Comparison of ENCODE assay signal across 8 mouse cellular contexts in the genomic region with DNA sequence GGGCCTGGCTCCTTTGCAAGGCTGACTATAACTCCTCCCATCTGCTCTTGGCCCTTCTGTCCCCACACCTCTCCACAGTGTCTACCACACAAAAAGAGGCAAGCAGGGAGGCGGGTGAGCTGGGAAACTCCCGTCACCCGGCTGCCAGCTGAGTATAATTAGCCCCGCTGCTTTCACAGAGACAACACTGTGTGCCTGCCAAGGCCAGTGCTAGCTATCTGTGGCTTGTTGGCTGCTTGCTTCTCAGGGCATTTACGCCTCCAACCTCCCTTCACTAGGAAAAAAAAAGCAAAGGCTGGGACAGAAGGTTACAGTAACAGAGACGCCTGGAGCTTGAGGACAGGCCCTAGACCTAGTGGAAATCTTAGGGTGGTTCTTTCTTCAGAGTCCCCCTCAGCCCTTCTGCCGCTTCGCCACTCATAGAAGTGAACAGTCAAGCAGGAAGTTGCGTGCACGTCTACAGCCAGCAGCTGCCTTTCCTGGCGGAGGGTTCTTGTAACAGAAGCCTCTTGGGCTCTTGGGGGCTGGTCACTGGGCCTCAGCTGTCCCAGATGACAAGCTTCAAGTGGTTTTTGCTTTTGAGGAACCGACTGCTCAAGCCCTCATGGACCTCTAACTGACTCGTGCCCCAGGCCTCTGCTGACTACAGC. TPM values are rescaled to one million over a fixed set of nuclear protein-coding genes. Genes with fewer than 3 reads are reported as not detected.
DNase-seq lines count a peak whose midpoint lies in the region; ATAC-seq and TF ChIP-seq lines count a peak whose summit lies in the region.

No protein-coding gene starts in this region.

- no peaks in the 10 kb centered on the region for H3K27me3 ChIP-seq in hindbrain, embryonic 16.5 days (replicated peaks; ENCODE audit: control insufficient read depth, insufficient read depth, low read length)

- 19% methylated on average over 13 of the region's 13 CpGs for WGBS in hindbrain, embryonic 16.5 days

- ATAC-seq in hindbrain, embryonic 16.5 days, result peak; percentile 95

- peak overlapping the region; percentile 2; the same call in 1 of the 2 replicates for H3K4me2 ChIP-seq in hindbrain, embryonic 16.5 days (ENCODE audit: low read length)

- peak overlapping the region; percentile 87 for H3K27ac ChIP-seq in gastrocnemius, adult 2 months
- peak overlapping the region; percentile 85 for H3K27ac ChIP-seq in hindbrain, embryonic 16.5 days (ENCODE audit: low read depth, low read length)

- H3K9me3 ChIP-seq in hindbrain, embryonic 16.5 days (ENCODE audit: control insufficient read depth, low read length), result no peaks in the 10 kb centered on the region

- H3K36me3 ChIP-seq in hindbrain, embryonic 16.5 days (ENCODE audit: control insufficient read depth, insufficient read depth, low read length), result no peaks in the 10 kb centered on the region

- 0 out of 2 replicates have a peak overlapping the region, but pooled peaks have one; percentile 4 for H3K9ac ChIP-seq in hindbrain, embryonic 16.5 days (ENCODE audit: low read depth, low read length)

- peak overlapping the region; percentile 56 for H3K4me3 ChIP-seq in gastrocnemius, adult 2 months
- H3K4me3 ChIP-seq in hindbrain, embryonic 16.5 days (ENCODE audit: low read length), result no peak overlapping the region

- DNase-seq in Muller cell, postnatal 12 days (ENCODE audit: inconsistent ontology term), result peak; percentile 94
- peak; percentile 80 to 81 for DNase-seq in cerebellum, postnatal 36 days
- DNase-seq in gastrocnemius, adult 2 months, result peak; percentile 89
- peak; percentile 80 to 91 for DNase-seq in left cerebral cortex, adult 18-20 months (ENCODE audit: low spot score in 2 of 2)
- peak; percentile 87 for DNase-seq in lung, postnatal 36 days
- DNase-seq in retina, embryonic 14.5 days (ENCODE audit: low spot score), result peak; percentile 65
- DNase-seq in thymus, postnatal 36 days, result peak; percentile 73 to 81

- peaks cover 18% of the 10 kb centered on the region for H3K4me1 ChIP-seq in hindbrain, embryonic 16.5 days (ENCODE audit: control insufficient read depth, insufficient read depth, low read depth, low read length)

- intact Hi-C loops in gastrocnemius, adult 2 months (cut with DNase I), result loop anchor here (2.0 kb wide), 1 partner anchor 44 kb away; no protein-coding TSS in a partner anchor

- TF ChIP-seq CTCF in gastrocnemius, adult 2 months (IDR thresholded peaks at IDR 0.05), result no peak

RNA-seq across cellular contexts. Expression of a gene that starts 45.6 kb away (rescaled TPM):
- total RNA-seq in gastrocnemius, adult 2 months (2021), result 10 to 100 TPM; 26.3 to 66.2 TPM
- polyA plus RNA-seq in hindbrain, embryonic 16.5 days (2015; fragmentation: Nextera tagmentation; extraction: Ambion mirVana), result 62.3 and 64.3 TPM in 2 replicates
- 10 to 100 TPM; 27.2 to 32.0 TPM for total RNA-seq in left cerebral cortex, adult 18-20 months (2021)
